Mouse (Mus musculus): ENCODE measurements around the gene Gramd1c. TPM values are rescaled to one million over a fixed set of nuclear protein-coding genes. Genes with fewer than 3 reads are reported as not detected.

Gene Gramd1c
- total and polyA plus RNA-seq, 3 experiments = 1.5 to 3.9 (median 3.5) TPM

GRCm38 (mm10) chr16:43940846-43941245 lies 122.3 kb downstream of the Gramd1c start:
- H3K9ac ChIP-seq (ENCODE audit: insufficient read depth, low read depth) = no peak overlapping the region
- no peaks in the 10 kb centered on the region for H3K79me2 ChIP-seq (replicated peaks; ENCODE audit: control insufficient read depth, extremely low read depth, insufficient read depth, poor library complexity, severe bottlenecking)
- no peak for DNase-seq (ENCODE audit: extremely low read depth)
- peaks cover 0 to 5% of the 10 kb centered on the region in 2 experiments; a peak in 2 of 4 replicates for H3K4me1 ChIP-seq (ENCODE audit: control insufficient read depth in 1 of 2, insufficient read depth in 2 of 2)
- no peaks in the 10 kb centered on the region for H3K27me3 ChIP-seq (replicated peaks)
- TF ChIP-seq SMC3 (IDR thresholded peaks at IDR 0.05; ENCODE audit: low read depth, low read length) (no peak), ZC3H11A (IDR thresholded peaks at IDR 0.05; ENCODE audit: low read depth, low read length) (no peak), ETS1 (conservative IDR thresholded peaks at IDR 0.05; ENCODE audit: low read depth, low read length) (no peak), E2F4 (IDR thresholded peaks at IDR 0.05; ENCODE audit: insufficient replicate concordance, low read depth, low read length) (no peak), NELFE (IDR thresholded peaks at IDR 0.05; ENCODE audit: low read depth, low read length) (no peak), HCFC1 (IDR thresholded peaks at IDR 0.05; ENCODE audit: low read depth, low read length) (no peak), CHD1 (IDR thresholded peaks at IDR 0.05; ENCODE audit: low read depth, low read length) (no peak), JUND (conservative IDR thresholded peaks at IDR 0.05; ENCODE audit: low read depth, low read length) (no peak), NRF1 (IDR thresholded peaks at IDR 0.05; ENCODE audit: low read depth, low read length) (no peak), JUN (IDR thresholded peaks at IDR 0.05; ENCODE audit: insufficient read depth, low read depth, low read length) (no peak), PAX5 (IDR thresholded peaks at IDR 0.05; ENCODE audit: low read length) (no peak), POLR2AphosphoS2 (IDR thresholded peaks at IDR 0.05; ENCODE audit: low read depth, low read length) (no peak), MYC (IDR thresholded peaks at IDR 0.05; ENCODE audit: low read depth, low read length) (no peak), EP300 (IDR thresholded peaks at IDR 0.05; ENCODE audit: low read length) (no peak), KAT2A (IDR thresholded peaks at IDR 0.05; ENCODE audit: insufficient replicate concordance, low read length) (no peak), CHD2 (IDR thresholded peaks at IDR 0.05; ENCODE audit: low read length) (no peak), USF2 (conservative IDR thresholded peaks at IDR 0.05; ENCODE audit: low read depth, low read length) (no peak), UBTF (IDR thresholded peaks at IDR 0.05; ENCODE audit: low read depth, low read length) (no peak), USF1 (IDR thresholded peaks at IDR 0.05; ENCODE audit: low read depth, low read length) (no peak), POLR2A (IDR thresholded peaks at IDR 0.05; ENCODE audit: low read depth, low read length) (no peak)
- no peak overlapping the region for H3K27ac ChIP-seq (ENCODE audit: insufficient read depth, low read depth)
- peaks cover 3 to 35% of the 10 kb centered on the region in 2 experiments for H3K36me3 ChIP-seq (replicated peaks in 1 of 2; ENCODE audit: control insufficient read depth in 1 of 2, insufficient read depth in 1 of 2, low read length in 1 of 2)
- dilution Hi-C loops (cut with MboI; ENCODE audit: extremely low pct_ligation_motif_present, extremely low pct_unique_long_range_greater_than_20kb, low sequenced_read_pairs) = no loop called here
- no peak overlapping the region for H3K4me2 ChIP-seq (ENCODE audit: insufficient read depth, low read depth, poor library complexity, severe bottlenecking)
- H3K4me3 ChIP-seq (replicated peaks in 1 of 3; ENCODE audit: low read depth in 2 of 3, low read length in 2 of 3, poor library complexity in 1 of 3) = no peak overlapping the region
- H3K9me3 ChIP-seq (replicated peaks; ENCODE audit: low read length) = no peaks in the 10 kb centered on the region
- in situ Hi-C loops (cut with MboI; ENCODE audit: low pct_ligation_motif_present, low pct_unique_long_range_greater_than_20kb, low sequenced_read_pairs) = no loop called here

GRCm38 (mm10) chr16:43935892-43936291 lies 127.3 kb downstream of the Gramd1c start:
- Histone ChIP-seq H3K27me3 (replicated peaks) (no peaks in the 10 kb centered on the region), H3K79me2 (replicated peaks; ENCODE audit: control insufficient read depth, extremely low read depth, insufficient read depth, poor library complexity, severe bottlenecking) (no peaks in the 10 kb centered on the region), H3K4me2 (ENCODE audit: insufficient read depth, low read depth, poor library complexity, severe bottlenecking) (no peak overlapping the region), H3K36me3 (replicated peaks in 1 of 2; ENCODE audit: control insufficient read depth in 1 of 2, insufficient read depth in 1 of 2, low read length in 1 of 2) (peaks cover 3 to 43% of the 10 kb centered on the region in 2 experiments), H3K9me3 (replicated peaks; ENCODE audit: low read length) (no peaks in the 10 kb centered on the region), H3K4me3 (replicated peaks in 1 of 3; ENCODE audit: low read depth in 2 of 3, low read length in 2 of 3, poor library complexity in 1 of 3) (no peak overlapping the region), H3K27ac (ENCODE audit: insufficient read depth, low read depth) (no peak overlapping the region), H3K4me1 (ENCODE audit: control insufficient read depth in 1 of 2, insufficient read depth in 2 of 2) (no peaks in the 10 kb centered on the region), H3K9ac (ENCODE audit: insufficient read depth, low read depth) (no peak overlapping the region)
- no peak for DNase-seq (ENCODE audit: extremely low read depth)
- dilution Hi-C loops (cut with MboI; ENCODE audit: extremely low pct_ligation_motif_present, extremely low pct_unique_long_range_greater_than_20kb, low sequenced_read_pairs) (no loop called here), in situ Hi-C loops (cut with MboI; ENCODE audit: low pct_ligation_motif_present, low pct_unique_long_range_greater_than_20kb, low sequenced_read_pairs) (no loop called here)
- TF ChIP-seq PAX5 (IDR thresholded peaks at IDR 0.05; ENCODE audit: low read length) = no peak
- no peak for TF ChIP-seq E2F4 (IDR thresholded peaks at IDR 0.05; ENCODE audit: insufficient replicate concordance, low read depth, low read length)

All from CH12.LX (cell line).